Mouse (Mus musculus) erythroblast, embryonic 14.5 days (primary cell): Measurements from ENCODE around the gene Ubr4.

Source experiments
- GATA1 ChIP-seq: IDR thresholded peaks from 2 replicates; pipeline ENCODE4 v1.6.1; 2012; ENCODE audit warnings: low read length, inconsistent platforms, mixed read lengths
- TAL1 ChIP-seq: IDR thresholded peaks from 3 replicates; pipeline ENCODE4 v1.6.1; 2012; ENCODE audit warnings: low read length, inconsistent platforms, mixed read lengths

DNA sequence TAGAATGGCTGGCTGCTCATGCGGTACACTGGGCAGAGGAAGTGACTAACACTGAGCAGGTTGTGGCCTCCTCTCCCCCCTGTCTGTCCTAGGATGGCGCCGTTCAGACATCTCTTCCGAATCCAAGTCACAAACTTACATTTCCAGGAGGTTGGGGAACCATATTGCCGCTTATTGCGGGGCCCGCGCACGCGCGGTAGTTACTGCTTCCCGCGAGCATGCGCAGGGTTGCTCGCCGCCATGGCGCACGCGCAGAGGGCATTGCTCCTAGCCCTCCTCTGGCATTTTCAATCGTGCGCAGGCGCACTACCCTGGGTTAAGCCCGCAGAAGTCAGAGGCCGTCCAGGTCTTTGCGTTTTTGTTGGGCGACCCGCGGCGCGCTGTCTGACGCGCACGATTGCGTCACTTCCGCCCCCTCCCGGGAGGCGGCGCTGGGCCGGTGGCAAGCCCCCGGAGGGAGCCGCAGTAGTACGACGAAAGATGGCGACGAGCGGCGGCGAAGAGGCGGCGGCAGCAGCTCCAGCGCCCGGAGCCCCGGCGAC lies 27.9 kb downstream of the Ubr4 start:
- TF ChIP-seq GATA1 (no peak), TAL1 (no peak)
